Mouse (Mus musculus) liver, postnatal 0 days (tissue): Measurements from ENCODE around the gene Elovl5. TPM values are rescaled to one million over a fixed set of nuclear protein-coding genes. Genes with fewer than 3 reads are reported as not detected.

Experiments
- ATAC-seq: fragments of 200-750 bp; cut with Nextera tagmentation; 2 replicates; pipeline ENCODE4 v1.8.0; 2017; ENCODE audit warnings: mild to moderate bottlenecking, moderate library complexity
- DNase-seq: peaks from one replicate; pipeline ENCODE4 v3.0.0-alpha.2; 2016
- H3K27ac ChIP-seq: fragments of 300-500 bp; sonication (generic); 2 replicates; pipeline ENCODE4 v1.5.1; 2014; ENCODE audit warnings: antibody characterized with exemption, moderate library complexity, mild to moderate bottlenecking, low read depth
- H3K27me3 ChIP-seq: fragments of 300-500 bp; sonication (generic); 2 replicates; pipeline ENCODE4 v1.6.1; 2014; ENCODE audit warnings: low read length, control low read depth, mixed read lengths; ENCODE audit not compliant: insufficient read depth
- H3K36me3 ChIP-seq: fragments of 300-500 bp; sonication (generic); replicated peaks from 2 replicates; pipeline ENCODE4 v1.6.1; 2014; ENCODE audit warnings: mild to moderate bottlenecking, control low read depth, low read length, moderate library complexity, mixed read lengths; ENCODE audit not compliant: insufficient read depth
- H3K4me1 ChIP-seq: fragments of 300-500 bp; sonication (generic); 2 replicates; pipeline ENCODE4 v1.6.1; 2014; ENCODE audit warnings: antibody characterized with exemption, mild to moderate bottlenecking, control low read depth; ENCODE audit not compliant: insufficient read depth
- H3K4me2 ChIP-seq: fragments of 300-500 bp; sonication (generic); 2 replicates; pipeline ENCODE4 v1.6.1; 2014; ENCODE audit warnings: low read depth, mild to moderate bottlenecking, low read length, moderate library complexity, mixed read lengths
- H3K4me3 ChIP-seq: fragments of 300-500 bp; sonication (generic); 2 replicates; pipeline ENCODE4 v1.5.1; 2014; ENCODE audit warnings: low read depth, low read length
- H3K9ac ChIP-seq: fragments of 300-500 bp; sonication (generic); replicated peaks from 2 replicates; pipeline ENCODE4 v1.6.1; 2014; ENCODE audit warnings: mild to moderate bottlenecking, moderate library complexity
- H3K9me3 ChIP-seq: fragments of 300-500 bp; sonication (generic); 2 replicates; pipeline ENCODE4 v1.6.1; 2016; ENCODE audit warnings: mild to moderate bottlenecking, control low read depth, low read length, mixed read lengths
- CTCF ChIP-seq: sonication (generic); IDR thresholded peaks from 2 replicates; pipeline ENCODE4 v1.5.1; 2016; ENCODE audit warnings: antibody characterized with exemption, low read depth
- EP300 ChIP-seq: IDR thresholded peaks from 2 replicates; pipeline ENCODE4 v1.6.1; 2016; ENCODE audit warnings: antibody characterized with exemption, low read depth, mild to moderate bottlenecking
- WGBS: fragments of 180-500 bp; shearing (Covaris S2); extraction: QIAGEN DNeasy Blood & Tissue Kit; methylation state at CpG from one replicate; pipeline ENCODE4 v1.1.7; 2014; ENCODE audit not compliant: insufficient replicate concordance; 5-methylcytosine and 5-hydroxymethylcytosine counted together
- polyA plus RNA-seq: library from polyadenylated mRNA; unstranded; fragments of >200 nt; fragmentation: Nextera tagmentation; extraction: Ambion mirVana; gene quantifications from 2 replicates; pipeline ENCODE4 v1.2.1, GENCODE M21; 2015

Elovl5 gene
- polyA plus RNA-seq, 1 experiment from 2014 or later = 107 TPM

- peak overlapping the region; percentile 78 for H3K9ac ChIP-seq
- TF ChIP-seq CTCF = no peak
- TF ChIP-seq EP300 = peak; percentile 68; the same call in 1 of the 2 replicates
- peak overlapping the region; percentile 74 for H3K4me3 ChIP-seq
- WGBS = 21% methylated on average over 7 of the region's 7 CpGs
- ATAC-seq = 0 out of 2 replicates have a peak, but pooled peaks have one; percentile 1
- no peaks in the 10 kb centered on the region for H3K9me3 ChIP-seq
- H3K4me2 ChIP-seq = peak overlapping the region; percentile 80
- no peaks in the 10 kb centered on the region for H3K27me3 ChIP-seq
- DNase-seq = no peak
- H3K4me1 ChIP-seq = peaks cover 21% of the 10 kb centered on the region
- H3K27ac ChIP-seq = peak overlapping the region; percentile 98
- H3K36me3 ChIP-seq = no peaks in the 10 kb centered on the region
Observed at GRCm38 (mm10) chr9:77911508-77912229, 5.5 kb upstream of the Elovl5 start.

DNA sequence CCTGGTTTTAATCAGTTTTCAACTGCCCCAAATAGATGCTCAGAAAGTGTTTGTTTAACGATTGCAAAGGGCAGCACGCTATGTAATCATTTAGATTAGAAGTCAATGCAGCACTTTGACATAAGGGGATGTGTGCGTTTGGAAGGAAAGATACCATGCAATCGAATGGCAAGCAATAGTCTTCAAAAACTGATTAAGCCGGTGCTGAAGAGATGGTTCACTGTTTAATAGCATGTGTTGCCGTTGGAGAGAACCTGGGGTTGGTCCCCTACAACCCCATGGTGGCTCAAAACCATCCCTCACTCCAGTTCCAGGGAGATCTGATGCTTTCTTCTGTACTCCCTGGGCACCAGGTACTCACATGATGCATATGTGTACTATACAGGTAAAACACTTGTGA is 4.9 kb upstream of the Elovl5 start:
- Histone ChIP-seq H3K27ac (peak overlapping the region; percentile 98), H3K4me1 (peaks cover 21% of the 10 kb centered on the region), H3K4me3 (peak overlapping the region; percentile 74), H3K36me3 (no peaks in the 10 kb centered on the region), H3K9ac (peak overlapping the region; percentile 78), H3K27me3 (no peaks in the 10 kb centered on the region), H3K4me2 (peak overlapping the region; percentile 80), H3K9me3 (no peaks in the 10 kb centered on the region)
- TF ChIP-seq EP300 (no peak), CTCF (no peak)
- DNase-seq (no peak), ATAC-seq (no peak)
- 41% methylated on average over 6 of the region's 6 CpGs for WGBS

- Histone ChIP-seq H3K36me3 (no peaks in the 10 kb centered on the region), H3K4me2 (no peak overlapping the region), H3K9me3 (no peaks in the 10 kb centered on the region), H3K4me1 (peaks cover 28% of the 10 kb centered on the region), H3K4me3 (no peak overlapping the region), H3K27ac (no peak overlapping the region), H3K27me3 (no peaks in the 10 kb centered on the region), H3K9ac (no peak overlapping the region)
- DNase-seq = no peak
- WGBS = 67% methylated on average over 4 of the region's 4 CpGs
- TF ChIP-seq CTCF = no peak
- no peak for TF ChIP-seq EP300
- ATAC-seq = no peak
Observed at GRCm38 (mm10) chr9:77914616-77915015, 2.5 kb upstream of the Elovl5 start.

- DNase-seq (no peak), ATAC-seq (no peak)
- H3K9me3 ChIP-seq = no peaks in the 10 kb centered on the region
- no peak overlapping the region for H3K27ac ChIP-seq
- no peaks in the 10 kb centered on the region for H3K36me3 ChIP-seq
- no peak overlapping the region for H3K4me3 ChIP-seq
- WGBS = 57% methylated on average over 4 of the region's 4 CpGs
- TF ChIP-seq EP300 (no peak), CTCF (no peak)
- no peak overlapping the region for H3K9ac ChIP-seq
- H3K4me2 ChIP-seq = no peak overlapping the region
- no peaks in the 10 kb centered on the region for H3K27me3 ChIP-seq
- H3K4me1 ChIP-seq = peaks cover 32% of the 10 kb centered on the region
Observed at GRCm38 (mm10) chr9:77915791-77916190, 1.4 kb upstream of the Elovl5 start.

DNA sequence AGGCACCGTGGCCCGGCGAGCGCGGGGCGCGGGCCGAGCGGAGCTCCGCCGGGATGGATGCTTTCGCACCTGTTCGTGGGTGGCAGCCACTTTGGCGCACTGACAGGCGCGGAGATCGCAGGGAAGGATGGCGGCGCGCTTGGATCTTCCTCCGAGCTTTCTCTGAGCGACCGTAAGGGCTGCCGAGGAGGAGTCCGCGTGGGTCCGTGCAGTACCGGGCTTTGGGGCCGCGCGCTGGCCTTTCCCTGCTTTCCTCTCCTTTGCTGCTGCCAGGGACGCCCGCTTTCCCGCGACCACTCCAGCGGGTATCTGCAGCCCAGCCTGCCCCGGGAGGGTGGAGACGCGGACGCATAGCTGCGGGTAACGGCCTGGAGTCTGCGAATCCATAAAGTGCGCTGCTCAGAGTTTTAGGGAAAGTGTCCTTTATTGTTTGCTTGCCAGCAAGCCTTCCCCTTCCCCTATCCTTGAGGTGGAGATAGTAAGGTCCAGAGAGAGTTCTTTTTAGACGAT is 513 bp downstream of the Elovl5 start:
- no peak for TF ChIP-seq CTCF
- no peak for TF ChIP-seq EP300
- no peaks in the 10 kb centered on the region for H3K9me3 ChIP-seq
- DNase-seq = peak; percentile 40
- H3K27me3 ChIP-seq = no peaks in the 10 kb centered on the region
- H3K4me1 ChIP-seq = peaks cover 29% of the 10 kb centered on the region
- H3K4me3 ChIP-seq = peak overlapping the region; percentile 80
- H3K9ac ChIP-seq = peak overlapping the region; percentile 78
- 2% methylated on average over 45 of the region's 45 CpGs for WGBS
- no peaks in the 10 kb centered on the region for H3K36me3 ChIP-seq
- H3K27ac ChIP-seq = peak overlapping the region; percentile 88
- peak overlapping the region; percentile 88 for H3K4me2 ChIP-seq
- ATAC-seq = peak; percentile 21

GRCm38 (mm10) chr9:77918211-77918610 is 1.0 kb downstream of the Elovl5 start:
- TF ChIP-seq CTCF (no peak), EP300 (no peak)
- 6% methylated on average over 10 of the region's 10 CpGs for WGBS
- Histone ChIP-seq H3K4me3 (peak overlapping the region; percentile 80), H3K9me3 (no peaks in the 10 kb centered on the region), H3K4me2 (peak overlapping the region; percentile 88), H3K27ac (peak overlapping the region; percentile 88), H3K36me3 (no peaks in the 10 kb centered on the region), H3K27me3 (no peaks in the 10 kb centered on the region), H3K9ac (peak overlapping the region; percentile 78), H3K4me1 (peaks cover 28% of the 10 kb centered on the region)
- ATAC-seq (no peak), DNase-seq (no peak)
